Mouse (Mus musculus): ENCODE measurements around the gene Hist1h2bc. TPM values are rescaled to one million over a fixed set of nuclear protein-coding genes. Genes with fewer than 3 reads are reported as not detected.

Gene Hist1h2bc
- polyA plus RNA-seq, 1 experiment from 2014 or later = 63.3 TPM

GRCm38 (mm10) chr13:23687907-23688306 is 3.9 kb downstream of the Hist1h2bc start:
- no peaks in the 10 kb centered on the region for H3K36me3 ChIP-seq
- no peaks in the 10 kb centered on the region for H3K9me3 ChIP-seq (replicated peaks)
- no peak for ATAC-seq (ENCODE audit: insufficient number of reproducible peaks, low FRiP score, low TSS enrichment, low read depth)
- no peak overlapping the region for H3K9ac ChIP-seq
- no peak overlapping the region for H3K27ac ChIP-seq (replicated peaks)
- H3K4me3 ChIP-seq (replicated peaks) = no peak overlapping the region
- no peak overlapping the region for H3K4me2 ChIP-seq (replicated peaks)
- no peaks in the 10 kb centered on the region for H3K27me3 ChIP-seq
- WGBS = 85% methylated on average over 7 of the region's 7 CpGs
- H3K4me1 ChIP-seq = peaks cover 9% of the 10 kb centered on the region

GRCm38 (mm10) chr13:23688956-23689355 is 5.0 kb downstream of the Hist1h2bc start:
- Histone ChIP-seq H3K4me3 (replicated peaks) (no peak overlapping the region), H3K4me1 (peaks cover 5% of the 10 kb centered on the region; the same call in 1 of the 2 replicates), H3K27ac (replicated peaks) (no peak overlapping the region), H3K27me3 (no peaks in the 10 kb centered on the region), H3K36me3 (no peaks in the 10 kb centered on the region), H3K4me2 (replicated peaks) (no peak overlapping the region), H3K9me3 (replicated peaks) (no peaks in the 10 kb centered on the region), H3K9ac (no peak overlapping the region)
- WGBS = 94% methylated on average over 2 of the region's 2 CpGs
- no peak for ATAC-seq (ENCODE audit: insufficient number of reproducible peaks, low FRiP score, low TSS enrichment, low read depth)

- no peak for ATAC-seq (ENCODE audit: insufficient number of reproducible peaks, low FRiP score, low TSS enrichment, low read depth)
- 75% methylated on average over 2 of the region's 2 CpGs for WGBS
- H3K36me3 ChIP-seq = no peaks in the 10 kb centered on the region
- no peak overlapping the region for H3K4me3 ChIP-seq (replicated peaks)
- H3K27ac ChIP-seq (replicated peaks) = no peak overlapping the region
- no peak overlapping the region for H3K9ac ChIP-seq
- peaks cover 5% of the 10 kb centered on the region; the same call in 1 of the 2 replicates for H3K4me1 ChIP-seq
- no peaks in the 10 kb centered on the region for H3K27me3 ChIP-seq
- H3K4me2 ChIP-seq (replicated peaks) = no peak overlapping the region
- no peaks in the 10 kb centered on the region for H3K9me3 ChIP-seq (replicated peaks)
Observed at GRCm38 (mm10) chr13:23689459-23689858, 5.5 kb downstream of the Hist1h2bc start.

DNA sequence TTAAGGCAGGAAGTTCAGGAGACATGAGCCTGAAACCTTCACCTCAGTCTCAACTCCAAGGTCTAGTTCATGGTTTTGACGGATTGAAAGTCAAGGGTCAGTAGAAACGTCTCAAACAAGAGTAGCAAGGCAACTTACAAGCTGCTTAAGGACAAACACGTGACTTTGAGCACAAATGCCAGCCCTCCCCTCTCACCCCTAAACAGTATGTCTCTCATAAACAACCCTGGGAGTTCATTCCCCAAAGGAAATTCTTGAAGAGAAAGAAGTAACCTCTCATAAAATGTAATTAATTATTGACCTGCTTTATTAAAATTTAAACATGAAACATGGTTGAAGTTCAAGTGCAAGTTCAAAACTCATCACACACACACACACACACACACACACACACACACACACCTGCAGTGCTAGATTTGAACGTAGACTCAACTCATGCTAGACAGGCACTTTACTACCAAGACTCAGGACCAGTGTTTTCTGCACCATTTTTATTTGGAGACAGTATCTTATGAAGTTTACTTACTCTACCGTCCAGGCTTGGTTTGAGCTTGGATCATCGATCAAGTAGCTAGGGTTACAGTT is 9.9 kb downstream of the Hist1h2bc start:
- H3K9me3 ChIP-seq (replicated peaks) = no peaks in the 10 kb centered on the region
- H3K4me1 ChIP-seq = peaks cover 13% of the 10 kb centered on the region; the same call in 1 of the 2 replicates
- ATAC-seq (ENCODE audit: insufficient number of reproducible peaks, low FRiP score, low TSS enrichment, low read depth) = no peak
- H3K27ac ChIP-seq (replicated peaks) = no peak overlapping the region
- H3K27me3 ChIP-seq = no peaks in the 10 kb centered on the region
- H3K9ac ChIP-seq = no peak overlapping the region
- no peak overlapping the region for H3K4me2 ChIP-seq (replicated peaks)
- no peak overlapping the region for H3K4me3 ChIP-seq (replicated peaks)
- no peaks in the 10 kb centered on the region for H3K36me3 ChIP-seq
- 81% methylated on average over 6 of the region's 6 CpGs for WGBS

GRCm38 (mm10) chr13:23694956-23695355 is 11.0 kb downstream of the Hist1h2bc start:
- ATAC-seq (ENCODE audit: insufficient number of reproducible peaks, low FRiP score, low TSS enrichment, low read depth) = no peak
- H3K4me2 ChIP-seq (replicated peaks) = no peak overlapping the region
- peaks cover 14% of the 10 kb centered on the region; the same call in 1 of the 2 replicates for H3K4me1 ChIP-seq
- H3K4me3 ChIP-seq (replicated peaks) = no peak overlapping the region
- H3K27ac ChIP-seq (replicated peaks) = no peak overlapping the region
- 93% methylated on average over 9 of the region's 9 CpGs for WGBS
- no peak overlapping the region for H3K9ac ChIP-seq
- H3K36me3 ChIP-seq = no peaks in the 10 kb centered on the region
- H3K9me3 ChIP-seq (replicated peaks) = no peaks in the 10 kb centered on the region
- no peaks in the 10 kb centered on the region for H3K27me3 ChIP-seq

GRCm38 (mm10) chr13:23695514-23695913 is 11.5 kb downstream of the Hist1h2bc start, which contains the start of gene Hist1h1t:
Gene Hist1h1t, plus strand, starts transcription at chr13:23695814.
- Histone ChIP-seq H3K4me1 (peaks cover 14% of the 10 kb centered on the region; the same call in 1 of the 2 replicates), H3K4me3 (replicated peaks) (no peak within 1 kb of the TSS), H3K27ac (replicated peaks) (no peak within 1 kb of the TSS), H3K9ac (no peak within 1 kb of the TSS), H3K36me3 (no peaks in the 10 kb centered on the region), H3K4me2 (replicated peaks) (no peak within 1 kb of the TSS), H3K9me3 (replicated peaks) (no peaks in the 10 kb centered on the region), H3K27me3 (no peaks in the 10 kb centered on the region)
- 50% methylated on average over 13 of the region's 13 CpGs for WGBS
- ATAC-seq (ENCODE audit: insufficient number of reproducible peaks, low FRiP score, low TSS enrichment, low read depth) = no peak

DNA sequence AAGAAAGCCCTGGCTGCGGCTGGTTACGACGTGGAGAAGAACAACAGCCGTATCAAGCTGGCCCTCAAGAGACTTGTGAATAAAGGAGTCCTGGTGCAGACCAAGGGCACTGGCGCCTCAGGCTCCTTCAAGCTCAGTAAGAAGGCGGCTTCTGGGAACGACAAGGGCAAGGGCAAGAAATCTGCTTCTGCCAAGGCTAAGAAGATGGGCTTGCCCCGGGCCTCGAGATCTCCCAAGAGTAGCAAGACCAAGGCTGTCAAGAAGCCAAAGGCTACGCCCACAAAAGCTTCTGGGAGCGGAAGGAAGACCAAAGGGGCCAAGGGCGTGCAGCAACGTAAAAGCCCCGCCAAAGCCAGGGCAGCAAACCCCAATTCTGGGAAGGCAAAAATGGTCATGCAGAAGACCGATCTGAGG is 12.1 kb downstream of the Hist1h2bc start:
- H3K4me2 ChIP-seq (replicated peaks) = no peak overlapping the region
- H3K27ac ChIP-seq (replicated peaks) = no peak overlapping the region

GRCm38 (mm10) chr13:23697491-23698299 is 13.7 kb downstream of the Hist1h2bc start:
- H3K27me3 ChIP-seq = no peaks in the 10 kb centered on the region
- no peaks in the 10 kb centered on the region for H3K36me3 ChIP-seq
- H3K4me1 ChIP-seq = peaks cover 20% of the 10 kb centered on the region; the same call in 1 of the 2 replicates
- H3K9ac ChIP-seq = peak overlapping the region; percentile 52
- ATAC-seq (ENCODE audit: insufficient number of reproducible peaks, low FRiP score, low TSS enrichment, low read depth) = peak; percentile 67
- peak overlapping the region; percentile 66 for H3K4me2 ChIP-seq (replicated peaks)
- peak overlapping the region; percentile 91 for H3K27ac ChIP-seq (replicated peaks)
- H3K4me3 ChIP-seq (replicated peaks) = peak overlapping the region; percentile 47
- WGBS = under 1% methylated on average over 32 of the region's 32 CpGs
- no peaks in the 10 kb centered on the region for H3K9me3 ChIP-seq (replicated peaks)

More for the DNA sequence above, 12.1 kb downstream of the Hist1h2bc start:
- ATAC-seq (ENCODE audit: insufficient number of reproducible peaks, low FRiP score, low TSS enrichment, low read depth) = no peak
- Histone ChIP-seq H3K27me3 (no peaks in the 10 kb centered on the region), H3K4me1 (peaks cover 18% of the 10 kb centered on the region; the same call in 1 of the 2 replicates), H3K9ac (no peak overlapping the region), H3K4me3 (replicated peaks) (no peak overlapping the region), H3K36me3 (no peaks in the 10 kb centered on the region), H3K9me3 (replicated peaks) (no peaks in the 10 kb centered on the region)
- 67% methylated on average over 15 of the region's 15 CpGs for WGBS

DNA sequence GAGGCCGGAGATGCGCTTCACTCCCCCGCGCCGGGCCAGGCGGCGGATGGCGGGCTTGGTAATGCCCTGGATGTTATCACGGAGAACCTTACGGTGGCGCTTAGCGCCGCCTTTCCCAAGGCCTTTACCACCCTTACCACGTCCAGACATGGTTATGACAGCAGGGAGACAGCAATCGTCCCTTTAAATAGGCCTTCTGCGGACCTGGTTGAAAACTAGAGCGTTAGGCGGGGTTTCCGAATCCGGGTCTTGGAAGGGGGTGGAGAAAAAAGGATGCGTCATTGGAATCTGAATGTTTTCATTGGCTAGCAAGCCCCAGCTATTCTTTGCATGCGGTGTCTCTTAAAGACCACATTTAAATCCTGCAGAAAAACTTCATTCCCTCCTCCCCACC is 14.3 kb downstream of the Hist1h2bc start, which contains the start of gene Hist1h4c:
Gene Hist1h4c (minus strand): TSS at position 155 of the 394 bp plus-strand sequence.
- Histone ChIP-seq H3K4me1 (peaks cover 20% of the 10 kb centered on the region; the same call in 1 of the 2 replicates), H3K27ac (replicated peaks) (peak within 1 kb of the TSS; percentile 91), H3K9me3 (replicated peaks) (no peaks in the 10 kb centered on the region), H3K9ac (peak within 1 kb of the TSS; percentile 52), H3K4me3 (replicated peaks) (peak within 1 kb of the TSS; percentile 47), H3K27me3 (no peaks in the 10 kb centered on the region), H3K36me3 (no peaks in the 10 kb centered on the region), H3K4me2 (replicated peaks) (peak within 1 kb of the TSS; percentile 66)
- under 1% methylated on average over 22 of the region's 22 CpGs for WGBS
- peak; percentile 95 for ATAC-seq (ENCODE audit: insufficient number of reproducible peaks, low FRiP score, low TSS enrichment, low read depth)

- peaks cover 20% of the 10 kb centered on the region; the same call in 1 of the 2 replicates for H3K4me1 ChIP-seq
- no peak overlapping the region; the same call in 1 of the 2 replicates for H3K4me3 ChIP-seq (replicated peaks)
- peak overlapping the region; percentile 66 for H3K4me2 ChIP-seq (replicated peaks)
- H3K27me3 ChIP-seq = no peaks in the 10 kb centered on the region
- 0 out of 2 replicates have a peak overlapping the region, but pooled peaks have one; percentile 9 for H3K9ac ChIP-seq
- H3K27ac ChIP-seq (replicated peaks) = peak overlapping the region; percentile 91
- 55% methylated on average over 6 of the region's 6 CpGs for WGBS
- H3K36me3 ChIP-seq = no peaks in the 10 kb centered on the region
- no peak for ATAC-seq (ENCODE audit: insufficient number of reproducible peaks, low FRiP score, low TSS enrichment, low read depth)
- no peaks in the 10 kb centered on the region for H3K9me3 ChIP-seq (replicated peaks)
Observed at GRCm38 (mm10) chr13:23698996-23699395, 15.0 kb downstream of the Hist1h2bc start.

- no peak for ATAC-seq (ENCODE audit: insufficient number of reproducible peaks, low FRiP score, low TSS enrichment, low read depth)
- H3K36me3 ChIP-seq = no peaks in the 10 kb centered on the region
- WGBS = 59% methylated on average over 3 of the region's 3 CpGs
- H3K4me3 ChIP-seq (replicated peaks) = no peak overlapping the region
- no peak overlapping the region for H3K9ac ChIP-seq
- H3K27me3 ChIP-seq = no peaks in the 10 kb centered on the region
- no peak overlapping the region for H3K4me2 ChIP-seq (replicated peaks)
- H3K27ac ChIP-seq (replicated peaks) = no peak overlapping the region
- no peaks in the 10 kb centered on the region for H3K9me3 ChIP-seq (replicated peaks)
- H3K4me1 ChIP-seq = peaks cover 20% of the 10 kb centered on the region; the same call in 1 of the 2 replicates
Observed at GRCm38 (mm10) chr13:23699767-23700166, 15.8 kb downstream of the Hist1h2bc start.

Measured in embryonic facial prominence, embryonic 15.5 days (tissue).